Mouse (Mus musculus) liver, embryonic 11.5 days (tissue): ENCODE measurements around the gene Tbc1d16. TPM values are rescaled to one million over a fixed set of nuclear protein-coding genes. Genes with fewer than 3 reads are reported as not detected.

Experiments used
- ATAC-seq: fragments of 200-750 bp; cut with Nextera tagmentation; replicated peaks from 2 replicates; pipeline ENCODE4 v1.8.0; 2017; ENCODE audit warnings: moderate number of reproducible peaks, mild to moderate bottlenecking, moderate TSS enrichment, moderate library complexity; ENCODE audit not compliant: low FRiP score
- DNase-seq: peaks from one replicate; pipeline ENCODE4 v3.0.0-alpha.2; 2017; ENCODE audit warnings: low spot score
- H3K27ac ChIP-seq: fragments of 300-500 bp; sonication (generic); 2 replicates; pipeline ENCODE4 v1.5.1; 2014; ENCODE audit warnings: mild to moderate bottlenecking, low read depth, low read length, control low read depth
- H3K27me3 ChIP-seq: fragments of 300-500 bp; sonication (generic); replicated peaks from 2 replicates; pipeline ENCODE4 v1.6.1; 2014; ENCODE audit warnings: low read length, mixed read lengths; ENCODE audit not compliant: control insufficient read depth, insufficient read depth
- H3K36me3 ChIP-seq: fragments of 300-500 bp; sonication (generic); 2 replicates; pipeline ENCODE4 v1.6.1; 2014; ENCODE audit warnings: mild to moderate bottlenecking, low read length, moderate library complexity, mixed read lengths; ENCODE audit not compliant: control insufficient read depth, insufficient read depth
- H3K4me1 ChIP-seq: fragments of 300-500 bp; sonication (generic); replicated peaks from 2 replicates; pipeline ENCODE4 v1.6.1; 2014; ENCODE audit warnings: low read length, mixed read lengths; ENCODE audit not compliant: control insufficient read depth, insufficient read depth
- H3K4me2 ChIP-seq: fragments of 300-500 bp; sonication (generic); 2 replicates; pipeline ENCODE4 v1.6.1; 2014; ENCODE audit warnings: mild to moderate bottlenecking, control low read depth, moderate library complexity
- H3K4me3 ChIP-seq: fragments of 300-500 bp; sonication (generic); 2 replicates; pipeline ENCODE4 v1.5.1; 2014; ENCODE audit warnings: low read depth, low read length, control low read depth
- H3K9ac ChIP-seq: fragments of 300-500 bp; sonication (generic); 2 replicates; pipeline ENCODE4 v1.6.1; 2014; ENCODE audit warnings: low read depth, low read length, control low read depth
- H3K9me3 ChIP-seq: fragments of 300-500 bp; sonication (generic); 2 replicates; pipeline ENCODE4 v1.6.1; 2016; ENCODE audit warnings: low read length, inconsistent platforms, mixed read lengths; ENCODE audit not compliant: control insufficient read depth
- WGBS: fragments of 180-500 bp; shearing (Covaris S2); extraction: QIAGEN DNeasy Blood & Tissue Kit; methylation state at CpG from one replicate; pipeline ENCODE4 v1.1.7; 2014; 5-methylcytosine and 5-hydroxymethylcytosine counted together
- polyA plus RNA-seq: library from polyadenylated mRNA; unstranded; fragments of >200 nt; fragmentation: Nextera tagmentation; extraction: Ambion mirVana; gene quantifications from 2 replicates; pipeline ENCODE4 v1.2.1, GENCODE M21; 2014

The Tbc1d16 gene
- polyA plus RNA-seq, 1 experiment from 2014 or later, result 3.6 TPM

- Histone ChIP-seq H3K27ac (no peak overlapping the region), H3K4me2 (no peak overlapping the region), H3K4me3 (no peak overlapping the region)
These were observed 98.8 kb downstream of the Tbc1d16 start for GRCm38 (mm10) chr11:119129281-119130058.

GRCm38 (mm10) chr11:119128668-119129280, 99.5 kb downstream of the Tbc1d16 start:
- Histone ChIP-seq H3K4me3 (no peak overlapping the region), H3K9me3 (no peaks in the 10 kb centered on the region), H3K9ac (no peak overlapping the region), H3K36me3 (no peaks in the 10 kb centered on the region), H3K4me1 (peaks cover 12% of the 10 kb centered on the region; the same call in 1 of the 2 replicates), H3K27me3 (peaks cover 31% of the 10 kb centered on the region), H3K4me2 (no peak overlapping the region), H3K27ac (no peak overlapping the region)
- ATAC-seq, result no peak
- no peak for DNase-seq
- WGBS, result 49% methylated on average over 11 of the region's 11 CpGs

More at GRCm38 (mm10) chr11:119129281-119130058, 98.8 kb downstream of the Tbc1d16 start:
- Histone ChIP-seq H3K9ac (no peak overlapping the region), H3K27me3 (peaks cover 31% of the 10 kb centered on the region), H3K9me3 (no peaks in the 10 kb centered on the region), H3K4me1 (peaks cover 14% of the 10 kb centered on the region; the same call in 1 of the 2 replicates), H3K36me3 (no peaks in the 10 kb centered on the region)
- ATAC-seq (no peak), DNase-seq (no peak)
- 51% methylated on average over 18 of the region's 18 CpGs for WGBS

GRCm38 (mm10) chr11:119127686-119128473, 100.4 kb downstream of the Tbc1d16 start:
- Histone ChIP-seq H3K4me3 (no peak overlapping the region), H3K36me3 (no peaks in the 10 kb centered on the region), H3K4me1 (peaks cover 12% of the 10 kb centered on the region; the same call in 1 of the 2 replicates), H3K4me2 (no peak overlapping the region), H3K9me3 (no peaks in the 10 kb centered on the region), H3K9ac (no peak overlapping the region), H3K27ac (no peak overlapping the region), H3K27me3 (peaks cover 31% of the 10 kb centered on the region)
- 68% methylated on average over 9 of the region's 9 CpGs for WGBS
- DNase-seq (no peak), ATAC-seq (no peak)

GRCm38 (mm10) chr11:119127147-119127546, 101.2 kb downstream of the Tbc1d16 start:
- peaks cover 12% of the 10 kb centered on the region; the same call in 1 of the 2 replicates for H3K4me1 ChIP-seq
- H3K4me3 ChIP-seq, result no peak overlapping the region
- peaks cover 31% of the 10 kb centered on the region for H3K27me3 ChIP-seq

GRCm38 (mm10) chr11:119125929-119126861, 102.1 kb downstream of the Tbc1d16 start:
- DNase-seq, result peak; percentile 53
- no peaks in the 10 kb centered on the region for H3K9me3 ChIP-seq
- H3K4me2 ChIP-seq, result peak overlapping the region; percentile 44
- 30% methylated on average over 23 of the region's 23 CpGs for WGBS
- H3K4me3 ChIP-seq, result no peak overlapping the region
- H3K36me3 ChIP-seq, result no peaks in the 10 kb centered on the region
- H3K9ac ChIP-seq, result no peak overlapping the region
- H3K27me3 ChIP-seq, result peaks cover 30% of the 10 kb centered on the region
- peaks cover 12% of the 10 kb centered on the region; the same call in 1 of the 2 replicates for H3K4me1 ChIP-seq
- ATAC-seq, result peak; percentile 64
- no peak overlapping the region; the same call in 1 of the 2 replicates for H3K27ac ChIP-seq

More at GRCm38 (mm10) chr11:119127147-119127546, 101.2 kb downstream of the Tbc1d16 start:
- 46% methylated on average over 12 of the region's 12 CpGs for WGBS
- Histone ChIP-seq H3K36me3 (no peaks in the 10 kb centered on the region), H3K9me3 (no peaks in the 10 kb centered on the region), H3K9ac (no peak overlapping the region), H3K27ac (no peak overlapping the region), H3K4me2 (no peak overlapping the region)
- no peak for DNase-seq
- ATAC-seq, result no peak

GRCm38 (mm10) chr11:119124536-119124935, 103.8 kb downstream of the Tbc1d16 start:
- Histone ChIP-seq H3K4me3 (no peak overlapping the region), H3K27me3 (peaks cover 19% of the 10 kb centered on the region), H3K4me2 (no peak overlapping the region), H3K9ac (no peak overlapping the region), H3K36me3 (no peaks in the 10 kb centered on the region), H3K9me3 (no peaks in the 10 kb centered on the region), H3K27ac (no peak overlapping the region), H3K4me1 (peaks cover 12% of the 10 kb centered on the region; the same call in 1 of the 2 replicates)
- ATAC-seq, result no peak
- 81% methylated on average over 6 of the region's 6 CpGs for WGBS
- no peak for DNase-seq

- H3K27ac ChIP-seq, result no peak overlapping the region
- peaks cover 12% of the 10 kb centered on the region; the same call in 1 of the 2 replicates for H3K4me1 ChIP-seq
- H3K4me3 ChIP-seq, result no peak overlapping the region
- no peak for ATAC-seq
- H3K4me2 ChIP-seq, result no peak overlapping the region
- H3K36me3 ChIP-seq, result no peaks in the 10 kb centered on the region
- WGBS, result 70% methylated on average over 5 of the region's 5 CpGs
- H3K9me3 ChIP-seq, result no peaks in the 10 kb centered on the region
- peaks cover 14% of the 10 kb centered on the region for H3K27me3 ChIP-seq
- H3K9ac ChIP-seq, result no peak overlapping the region
- no peak for DNase-seq
These were observed 104.6 kb downstream of the Tbc1d16 start for GRCm38 (mm10) chr11:119123522-119124319.
